Mouse (Mus musculus): ENCODE results near the gene Tbl1x. TPM values are rescaled to one million over a fixed set of nuclear protein-coding genes. Genes with fewer than 3 reads are reported as not detected.
"Not testable (repeated sequence)": the region's sequence is repeated elsewhere in the genome, so short reads cannot be mapped to it uniquely, and the experiment has no call there.

Gene Tbl1x
- polyA plus RNA-seq, 1 experiment from 2014 or later = 55.5 TPM

DNA sequence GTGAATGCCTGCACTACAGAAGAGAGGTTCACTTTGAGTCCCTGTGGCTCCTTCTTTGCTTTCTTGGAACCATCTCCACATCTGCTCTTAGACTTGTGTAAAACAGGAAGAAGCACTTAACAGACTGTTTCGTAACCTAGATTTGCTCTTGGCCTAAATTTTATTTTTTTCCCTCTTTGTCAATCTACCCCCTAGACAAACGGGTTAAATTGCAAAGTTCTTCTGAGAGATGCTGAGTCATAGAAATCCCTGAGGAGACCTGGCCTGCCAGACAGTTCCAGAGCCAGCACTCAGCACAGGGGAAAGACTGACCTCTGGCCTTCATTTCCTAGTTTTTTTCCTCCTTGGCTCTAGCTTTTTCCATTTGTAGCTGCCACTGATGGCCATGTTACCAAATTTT lies 23.1 kb downstream of the Tbl1x start:
- no peak overlapping the region for H3K4me3 ChIP-seq (replicated peaks; ENCODE audit: low read length)

DNA sequence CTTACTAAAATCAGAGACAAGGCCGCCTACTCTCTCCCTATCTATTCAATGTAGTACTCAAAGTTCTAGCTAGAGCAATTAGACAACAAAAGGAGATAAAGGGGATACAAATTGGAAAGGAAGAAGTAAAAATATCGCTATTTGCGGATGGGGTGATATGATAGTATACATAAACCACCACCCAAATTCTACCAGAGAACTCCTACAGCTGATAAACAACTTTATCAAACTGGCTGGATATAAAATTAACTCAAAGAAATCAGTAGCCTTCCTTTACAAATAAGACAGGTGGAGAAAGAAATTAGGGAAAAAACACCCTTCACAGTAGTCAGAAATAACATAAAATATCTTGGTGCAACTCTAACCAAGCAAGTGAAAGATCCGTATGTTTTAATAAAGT lies 29.0 kb downstream of the Tbl1x start:
- H3K9me3 ChIP-seq (ENCODE audit: control insufficient read depth, low read length); H3K4me3 ChIP-seq (replicated peaks; ENCODE audit: low read length); H3K4me2 ChIP-seq (ENCODE audit: low read length); H3K27me3 ChIP-seq (replicated peaks; ENCODE audit: control insufficient read depth, insufficient read depth, low read length); H3K36me3 ChIP-seq (ENCODE audit: control insufficient read depth, insufficient read depth); ATAC-seq; H3K27ac ChIP-seq (ENCODE audit: low read length); H3K9ac ChIP-seq (replicated peaks; ENCODE audit: low read depth, low read length); H3K4me1 ChIP-seq (replicated peaks; ENCODE audit: control insufficient read depth, insufficient read depth, low read length): not testable (repeated sequence)
- 82% methylated on average over 4 of the region's 4 CpGs for WGBS

More for the DNA sequence above, 23.1 kb downstream of the Tbl1x start:
- H3K36me3 ChIP-seq (ENCODE audit: control insufficient read depth, insufficient read depth) = no peaks in the 10 kb centered on the region
- no peaks in the 10 kb centered on the region for H3K4me1 ChIP-seq (replicated peaks; ENCODE audit: control insufficient read depth, insufficient read depth, low read length)
- WGBS = 66% methylated on average over 2 of the region's 2 CpGs
- H3K9me3 ChIP-seq (ENCODE audit: control insufficient read depth, low read length) = no peaks in the 10 kb centered on the region
- H3K27ac ChIP-seq (ENCODE audit: low read length) = no peak overlapping the region
- ATAC-seq = no peak
- no peak overlapping the region for H3K9ac ChIP-seq (replicated peaks; ENCODE audit: low read depth, low read length)
- no peaks in the 10 kb centered on the region for H3K27me3 ChIP-seq (replicated peaks; ENCODE audit: control insufficient read depth, insufficient read depth, low read length)
- H3K4me2 ChIP-seq (ENCODE audit: low read length) = no peak overlapping the region

DNA sequence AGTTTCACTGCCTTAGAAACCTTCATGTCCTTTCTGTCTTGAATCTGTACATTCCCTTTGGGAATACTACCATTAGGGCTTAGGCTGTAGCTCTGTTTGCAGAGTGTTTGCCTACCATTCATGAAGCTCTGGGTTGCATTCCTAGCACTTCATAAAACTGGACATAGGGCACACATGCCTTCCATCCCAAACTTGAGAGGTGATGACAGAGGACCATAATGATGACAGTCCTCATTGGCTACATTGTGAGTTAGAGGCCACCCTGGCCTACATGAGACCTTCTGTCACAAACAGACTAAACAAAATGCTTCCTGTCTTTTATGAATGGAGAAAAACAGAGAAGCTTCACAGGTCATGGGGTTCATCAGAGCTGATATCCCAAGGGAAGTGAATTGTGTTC lies 33.2 kb downstream of the Tbl1x start:
- Histone ChIP-seq H3K9me3 (ENCODE audit: control insufficient read depth, low read length) (no peaks in the 10 kb centered on the region), H3K4me2 (ENCODE audit: low read length) (no peak overlapping the region)

DNA sequence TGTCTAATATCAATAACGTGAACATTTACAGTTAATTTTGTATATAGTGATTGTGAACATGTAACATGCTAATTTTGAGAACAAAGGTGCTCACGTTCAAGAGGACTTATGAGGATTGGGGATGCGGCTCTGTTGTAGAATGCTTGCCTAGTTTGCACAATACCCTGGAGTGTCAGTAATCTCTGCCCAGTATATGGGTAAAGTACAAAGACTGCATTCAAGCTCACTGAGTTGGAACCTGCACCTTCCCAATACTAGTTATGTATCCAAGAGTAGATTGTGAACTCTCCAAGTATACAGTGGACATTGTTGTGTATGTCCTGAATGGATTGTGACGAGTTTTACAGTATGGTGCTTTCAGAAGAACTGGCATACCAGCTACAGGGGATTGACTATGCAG lies 33.7 kb downstream of the Tbl1x start:
- H3K4me3 ChIP-seq (replicated peaks; ENCODE audit: low read length) = no peak overlapping the region
- no peaks in the 10 kb centered on the region for H3K27me3 ChIP-seq (replicated peaks; ENCODE audit: control insufficient read depth, insufficient read depth, low read length)
- no peaks in the 10 kb centered on the region for H3K4me1 ChIP-seq (replicated peaks; ENCODE audit: control insufficient read depth, insufficient read depth, low read length)
- H3K27ac ChIP-seq (ENCODE audit: low read length) = no peak overlapping the region
- WGBS = 66% methylated on average over 4 of the region's 4 CpGs
- H3K4me2 ChIP-seq (ENCODE audit: low read length) = no peak overlapping the region
- no peak overlapping the region for H3K9ac ChIP-seq (replicated peaks; ENCODE audit: low read depth, low read length)
- no peak for ATAC-seq
- H3K9me3 ChIP-seq (ENCODE audit: control insufficient read depth, low read length) = no peaks in the 10 kb centered on the region
- H3K36me3 ChIP-seq (ENCODE audit: control insufficient read depth, insufficient read depth) = no peaks in the 10 kb centered on the region

More for the DNA sequence above, 33.2 kb downstream of the Tbl1x start:
- H3K4me3 ChIP-seq (replicated peaks; ENCODE audit: low read length) = no peak overlapping the region
- no peak for ATAC-seq
- no peak overlapping the region for H3K9ac ChIP-seq (replicated peaks; ENCODE audit: low read depth, low read length)
- no peaks in the 10 kb centered on the region for H3K27me3 ChIP-seq (replicated peaks; ENCODE audit: control insufficient read depth, insufficient read depth, low read length)
- H3K4me1 ChIP-seq (replicated peaks; ENCODE audit: control insufficient read depth, insufficient read depth, low read length) = no peaks in the 10 kb centered on the region
- H3K36me3 ChIP-seq (ENCODE audit: control insufficient read depth, insufficient read depth) = no peaks in the 10 kb centered on the region
- no peak overlapping the region for H3K27ac ChIP-seq (ENCODE audit: low read length)

DNA sequence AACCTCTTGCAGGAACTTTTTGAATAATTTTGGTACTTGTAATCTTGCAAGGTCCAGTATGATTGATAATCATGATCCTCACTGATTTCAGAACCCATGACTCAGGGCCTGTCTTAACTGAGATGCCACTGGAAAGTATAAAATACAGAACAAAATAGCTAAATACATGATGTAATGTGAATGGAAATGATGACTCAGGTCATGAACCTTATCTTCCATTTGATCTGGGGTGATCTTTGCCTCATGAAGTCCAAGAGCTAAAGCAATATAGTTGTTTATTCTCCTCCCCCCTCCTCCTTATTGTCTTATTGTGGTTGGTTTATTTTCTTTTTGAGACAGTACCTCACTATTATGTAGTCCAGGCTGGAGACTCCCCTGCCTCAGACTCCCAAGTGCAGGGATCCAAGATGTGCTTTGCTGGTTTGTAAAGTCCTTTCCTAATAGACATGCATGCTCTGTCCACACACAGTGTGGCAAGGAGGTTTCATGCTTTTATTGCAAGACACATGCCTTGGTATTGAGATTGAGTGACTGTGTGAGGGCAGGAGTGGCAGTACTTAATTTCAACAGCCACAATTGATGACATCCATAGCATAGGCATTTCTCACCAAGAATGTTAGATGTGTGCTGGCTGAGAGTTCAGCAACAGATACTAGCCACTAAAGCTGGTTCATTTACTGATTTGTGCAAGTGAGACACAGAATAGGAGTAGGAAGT lies 34.7 kb downstream of the Tbl1x start:
- H3K27ac ChIP-seq (ENCODE audit: low read length) = no peak overlapping the region
- no peaks in the 10 kb centered on the region for H3K4me1 ChIP-seq (replicated peaks; ENCODE audit: control insufficient read depth, insufficient read depth, low read length)
- H3K4me3 ChIP-seq (replicated peaks; ENCODE audit: low read length) = no peak overlapping the region

DNA sequence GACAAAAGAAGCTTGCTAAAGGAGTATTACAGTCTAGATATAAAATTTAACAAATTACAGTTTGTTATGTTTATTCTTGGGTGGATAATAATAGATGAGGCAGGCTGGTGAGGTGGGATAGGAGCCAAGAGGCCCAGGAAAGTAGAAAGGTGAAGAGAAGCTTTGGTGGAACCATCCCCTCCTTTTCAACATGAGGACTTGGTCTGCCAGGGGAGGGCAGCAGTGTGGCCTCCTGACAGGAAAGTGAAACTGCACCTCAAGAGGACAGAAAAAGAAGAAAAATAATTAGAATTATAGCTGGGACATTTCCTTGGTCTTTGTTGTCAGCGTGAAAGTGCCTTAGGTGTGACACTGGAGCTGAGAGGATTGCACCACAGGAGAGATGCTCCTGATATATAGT lies 35.6 kb downstream of the Tbl1x start:
- 85% methylated on average over 1 of the region's 1 CpGs for WGBS
- no peaks in the 10 kb centered on the region for H3K9me3 ChIP-seq (ENCODE audit: control insufficient read depth, low read length)
- H3K36me3 ChIP-seq (ENCODE audit: control insufficient read depth, insufficient read depth) = no peaks in the 10 kb centered on the region
- H3K4me3 ChIP-seq (replicated peaks; ENCODE audit: low read length) = no peak overlapping the region
- H3K9ac ChIP-seq (replicated peaks; ENCODE audit: low read depth, low read length) = no peak overlapping the region
- H3K27me3 ChIP-seq (replicated peaks; ENCODE audit: control insufficient read depth, insufficient read depth, low read length) = no peaks in the 10 kb centered on the region
- no peaks in the 10 kb centered on the region for H3K4me1 ChIP-seq (replicated peaks; ENCODE audit: control insufficient read depth, insufficient read depth, low read length)
- no peak for ATAC-seq
- H3K27ac ChIP-seq (ENCODE audit: low read length) = no peak overlapping the region
- H3K4me2 ChIP-seq (ENCODE audit: low read length) = no peak overlapping the region

More for the DNA sequence above, 34.7 kb downstream of the Tbl1x start:
- no peak for ATAC-seq
- Histone ChIP-seq H3K9ac (replicated peaks; ENCODE audit: low read depth, low read length) (no peak overlapping the region), H3K9me3 (ENCODE audit: control insufficient read depth, low read length) (no peaks in the 10 kb centered on the region), H3K4me2 (ENCODE audit: low read length) (no peak overlapping the region), H3K27me3 (replicated peaks; ENCODE audit: control insufficient read depth, insufficient read depth, low read length) (no peaks in the 10 kb centered on the region), H3K36me3 (ENCODE audit: control insufficient read depth, insufficient read depth) (no peaks in the 10 kb centered on the region)

DNA sequence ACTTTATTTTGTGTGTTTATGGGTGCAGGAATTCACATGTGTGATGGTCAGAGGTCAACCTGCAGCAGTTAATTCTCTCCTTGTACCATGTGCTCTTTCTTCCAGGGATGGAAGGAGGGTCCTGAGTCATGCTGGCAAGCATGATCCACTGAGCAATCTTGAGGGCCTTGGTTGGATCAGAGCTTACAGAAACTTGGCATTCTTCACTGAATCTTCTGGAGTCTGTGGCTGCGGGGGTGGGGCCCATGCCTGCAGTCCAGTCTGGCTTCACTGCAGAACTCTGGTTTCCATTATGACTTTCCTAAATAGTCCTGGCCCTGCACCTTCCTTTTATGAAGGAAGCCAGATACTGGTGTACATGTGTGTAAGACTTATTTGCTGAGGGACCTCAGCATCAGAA lies 38.1 kb downstream of the Tbl1x start:
- 83% methylated on average over 1 of the region's 1 CpGs for WGBS
- no peak overlapping the region for H3K4me2 ChIP-seq (ENCODE audit: low read length)
- H3K4me3 ChIP-seq (replicated peaks; ENCODE audit: low read length) = no peak overlapping the region
- no peaks in the 10 kb centered on the region for H3K27me3 ChIP-seq (replicated peaks; ENCODE audit: control insufficient read depth, insufficient read depth, low read length)
- no peak overlapping the region for H3K27ac ChIP-seq (ENCODE audit: low read length)
- H3K4me1 ChIP-seq (replicated peaks; ENCODE audit: control insufficient read depth, insufficient read depth, low read length) = no peaks in the 10 kb centered on the region
- H3K36me3 ChIP-seq (ENCODE audit: control insufficient read depth, insufficient read depth) = no peaks in the 10 kb centered on the region
- ATAC-seq = no peak
- H3K9me3 ChIP-seq (ENCODE audit: control insufficient read depth, low read length) = no peaks in the 10 kb centered on the region
- H3K9ac ChIP-seq (replicated peaks; ENCODE audit: low read depth, low read length) = no peak overlapping the region

DNA sequence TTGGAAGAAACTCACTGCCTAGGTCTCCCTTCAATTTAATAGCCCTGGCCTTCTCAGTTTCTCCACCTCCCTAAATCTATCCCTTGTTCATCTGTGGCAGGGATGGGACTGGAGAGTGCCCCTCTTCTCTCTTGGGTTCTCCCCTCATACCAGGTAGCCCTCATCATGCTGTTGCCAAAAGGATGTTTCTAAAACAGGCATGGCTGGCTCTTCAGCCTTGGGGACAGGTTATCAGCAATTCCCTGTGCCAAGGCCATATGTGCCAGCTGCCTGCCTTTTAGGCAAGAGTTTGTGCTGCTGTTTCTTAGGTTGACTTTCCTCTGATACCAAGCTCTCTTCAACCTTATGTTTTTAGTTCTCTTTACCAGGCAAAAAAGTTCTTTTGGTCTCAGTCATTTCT lies 39.6 kb downstream of the Tbl1x start:
- H3K9me3 ChIP-seq (ENCODE audit: control insufficient read depth, low read length) = no peaks in the 10 kb centered on the region
- no peak overlapping the region for H3K9ac ChIP-seq (replicated peaks; ENCODE audit: low read depth, low read length)
- no peak for ATAC-seq
- no peaks in the 10 kb centered on the region for H3K27me3 ChIP-seq (replicated peaks; ENCODE audit: control insufficient read depth, insufficient read depth, low read length)
- no peaks in the 10 kb centered on the region for H3K36me3 ChIP-seq (ENCODE audit: control insufficient read depth, insufficient read depth)
- no peaks in the 10 kb centered on the region for H3K4me1 ChIP-seq (replicated peaks; ENCODE audit: control insufficient read depth, insufficient read depth, low read length)
- no peak overlapping the region for H3K4me3 ChIP-seq (replicated peaks; ENCODE audit: low read length)
- H3K4me2 ChIP-seq (ENCODE audit: low read length) = no peak overlapping the region
- H3K27ac ChIP-seq (ENCODE audit: low read length) = no peak overlapping the region

DNA sequence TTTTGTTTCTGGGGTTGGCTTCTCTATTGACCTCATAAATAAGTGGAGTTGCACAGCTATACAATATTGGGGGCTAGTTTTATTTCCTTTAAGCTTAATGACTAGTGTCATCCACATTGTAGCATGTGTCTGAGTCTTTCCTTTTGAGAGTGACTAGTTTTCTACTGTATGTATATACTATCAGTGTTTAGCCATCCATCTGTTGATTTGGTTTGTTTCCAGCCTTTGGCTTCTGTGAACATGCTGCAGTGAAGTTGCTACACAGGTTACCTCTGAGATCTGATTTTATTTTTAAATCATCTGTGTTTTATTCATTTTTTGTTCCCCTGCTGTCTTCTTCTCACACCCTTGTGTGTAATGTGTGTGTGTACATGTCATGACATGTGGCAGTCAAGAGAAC lies 40.5 kb downstream of the Tbl1x start:
- H3K27me3 ChIP-seq (replicated peaks; ENCODE audit: control insufficient read depth, insufficient read depth, low read length) = no peaks in the 10 kb centered on the region

DNA sequence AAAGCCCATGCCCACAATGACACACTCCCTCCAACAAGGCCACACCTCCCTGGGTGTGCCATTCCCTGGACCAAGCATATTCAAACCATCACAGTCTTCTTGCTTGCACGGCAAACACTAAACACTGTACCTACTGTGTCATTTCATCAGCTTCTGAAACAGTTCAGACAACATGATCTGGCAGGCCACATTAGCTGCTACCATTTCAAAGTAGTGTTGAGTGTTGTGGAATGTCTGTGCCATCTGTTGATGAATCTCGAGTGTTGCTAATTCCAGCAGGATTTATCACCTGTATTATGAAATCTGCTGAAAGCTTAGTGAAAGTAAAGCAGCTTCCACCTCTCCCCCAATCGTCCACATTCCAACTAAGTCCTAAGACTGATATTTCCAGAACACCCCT lies 41.3 kb downstream of the Tbl1x start:
- no peak overlapping the region for H3K4me2 ChIP-seq (ENCODE audit: low read length)
- H3K27ac ChIP-seq (ENCODE audit: low read length) = no peak overlapping the region
- 69% methylated on average over 3 of the region's 3 CpGs for WGBS
- no peak overlapping the region for H3K9ac ChIP-seq (replicated peaks; ENCODE audit: low read depth, low read length)
- no peaks in the 10 kb centered on the region for H3K27me3 ChIP-seq (replicated peaks; ENCODE audit: control insufficient read depth, insufficient read depth, low read length)
- H3K9me3 ChIP-seq (ENCODE audit: control insufficient read depth, low read length) = no peaks in the 10 kb centered on the region
- no peak overlapping the region for H3K4me3 ChIP-seq (replicated peaks; ENCODE audit: low read length)
- H3K36me3 ChIP-seq (ENCODE audit: control insufficient read depth, insufficient read depth) = no peaks in the 10 kb centered on the region
- no peaks in the 10 kb centered on the region; the same call in 1 of the 2 replicates for H3K4me1 ChIP-seq (replicated peaks; ENCODE audit: control insufficient read depth, insufficient read depth, low read length)
- ATAC-seq = no peak

More for the DNA sequence above, 40.5 kb downstream of the Tbl1x start:
- no peak overlapping the region for H3K27ac ChIP-seq (ENCODE audit: low read length)
- no peaks in the 10 kb centered on the region; the same call in 1 of the 2 replicates for H3K4me1 ChIP-seq (replicated peaks; ENCODE audit: control insufficient read depth, insufficient read depth, low read length)
- H3K4me2 ChIP-seq (ENCODE audit: low read length) = no peak overlapping the region
- H3K9ac ChIP-seq (replicated peaks; ENCODE audit: low read depth, low read length) = no peak overlapping the region
- ATAC-seq = no peak
- H3K36me3 ChIP-seq (ENCODE audit: control insufficient read depth, insufficient read depth) = no peaks in the 10 kb centered on the region
- H3K9me3 ChIP-seq (ENCODE audit: control insufficient read depth, low read length) = no peaks in the 10 kb centered on the region
- H3K4me3 ChIP-seq (replicated peaks; ENCODE audit: low read length) = no peak overlapping the region

Measured in forebrain, embryonic 16.5 days (tissue).